Mouse (Mus musculus) forebrain, embryonic 14.5 days (tissue): ENCODE measurements around the gene Cant1. TPM values are rescaled to one million over a fixed set of nuclear protein-coding genes. Genes with fewer than 3 reads are reported as not detected.

ENCODE experiments used
- ATAC-seq: fragments of 200-750 bp; cut with Nextera tagmentation; 2 replicates; pipeline ENCODE4 v1.8.0; 2017; ENCODE audit warnings: mild to moderate bottlenecking, moderate library complexity
- DNase-seq: peaks from one replicate; pipeline ENCODE4 v3.0.0-alpha.2; 2015; ENCODE audit warnings: low spot score
- H3K27ac ChIP-seq: fragments of 300-500 bp; sonication (generic); 2 replicates; pipeline ENCODE4 v1.5.1; 2014; ENCODE audit warnings: low read depth, mild to moderate bottlenecking, control low read depth, low read length, moderate library complexity
- H3K27me3 ChIP-seq: fragments of 300-500 bp; sonication (generic); replicated peaks from 2 replicates; pipeline ENCODE4 v1.6.1; 2014; ENCODE audit warnings: low read length, control low read depth, mixed read lengths; ENCODE audit not compliant: control insufficient read depth, insufficient read depth
- H3K36me3 ChIP-seq: fragments of 300-500 bp; sonication (generic); 2 replicates; pipeline ENCODE4 v1.6.1; 2014; ENCODE audit warnings: low read length, control low read depth; ENCODE audit not compliant: control insufficient read depth, insufficient read depth
- H3K4me1 ChIP-seq: fragments of 300-500 bp; sonication (generic); 2 replicates; pipeline ENCODE4 v1.6.1; 2014; ENCODE audit warnings: antibody characterized with exemption, low read length, control low read depth; ENCODE audit not compliant: control insufficient read depth, insufficient read depth
- H3K4me2 ChIP-seq: fragments of 300-500 bp; sonication (generic); 2 replicates; pipeline ENCODE4 v1.6.1; 2014; ENCODE audit warnings: mild to moderate bottlenecking, control low read depth, low read length
- H3K4me3 ChIP-seq: fragments of 300-500 bp; sonication (generic); 2 replicates; pipeline ENCODE4 v1.5.1; 2014; ENCODE audit warnings: low read depth, low read length, control low read depth
- H3K9ac ChIP-seq: fragments of 300-500 bp; sonication (generic); 2 replicates; pipeline ENCODE4 v1.6.1; 2014; ENCODE audit warnings: mild to moderate bottlenecking, low read length, control low read depth, moderate library complexity
- H3K9me3 ChIP-seq: fragments of 300-500 bp; sonication (generic); replicated peaks from 2 replicates; pipeline ENCODE4 v1.6.1; 2016; ENCODE audit warnings: low read length, control low read depth, mixed read lengths; ENCODE audit not compliant: control insufficient read depth
- WGBS: fragments of 180-500 bp; shearing (Covaris S2); extraction: QIAGEN DNeasy Blood & Tissue Kit; methylation state at CpG from one replicate; pipeline ENCODE4 v1.1.7; 2014; 5-methylcytosine and 5-hydroxymethylcytosine counted together
- polyA plus RNA-seq: library from polyadenylated mRNA; unstranded; fragments of >200 nt; fragmentation: Nextera tagmentation; extraction: Ambion mirVana; gene quantifications from 2 replicates; pipeline ENCODE4 v1.2.1, GENCODE M21; 2014

The Cant1 gene
- polyA plus RNA-seq, 1 experiment from 2014 or later = 22.8 TPM

- Histone ChIP-seq H3K4me3 (no peak overlapping the region), H3K27me3 (no peaks in the 10 kb centered on the region), H3K36me3 (peaks cover 43% of the 10 kb centered on the region), H3K4me1 (no peaks in the 10 kb centered on the region), H3K4me2 (no peak overlapping the region), H3K9me3 (no peaks in the 10 kb centered on the region), H3K9ac (no peak overlapping the region), H3K27ac (no peak overlapping the region)
- 90% methylated on average over 5 of the region's 5 CpGs for WGBS
- DNase-seq (no peak), ATAC-seq (no peak)
Observed at GRCm38 (mm10) chr11:118406521-118406920, 12.4 kb downstream of the Cant1 start.

DNA sequence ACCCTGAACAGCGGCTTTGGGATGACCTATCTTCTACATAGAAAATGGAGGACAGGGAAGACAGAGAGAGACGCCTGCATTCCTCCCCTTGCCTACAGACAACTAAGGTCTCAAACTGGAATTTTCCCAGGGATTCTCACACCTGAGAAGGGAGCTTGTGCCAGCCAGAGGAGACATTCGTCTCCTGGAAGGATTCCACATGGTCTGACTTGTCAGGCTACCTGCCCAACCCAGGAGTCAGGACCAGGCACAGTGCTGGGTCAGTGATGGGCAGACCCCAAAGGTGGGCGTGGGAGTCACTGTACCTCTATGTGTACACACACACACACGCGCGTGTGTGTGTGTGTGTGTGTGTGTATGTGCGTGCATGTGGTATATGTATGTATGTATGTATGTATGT lies 13.6 kb downstream of the Cant1 start:
- H3K9ac ChIP-seq = no peak overlapping the region
- no peaks in the 10 kb centered on the region for H3K9me3 ChIP-seq
- no peak for ATAC-seq
- 96% methylated on average over 8 of the region's 8 CpGs for WGBS
- DNase-seq = no peak
- H3K4me2 ChIP-seq = no peak overlapping the region
- H3K27me3 ChIP-seq = no peaks in the 10 kb centered on the region
- peaks cover 33% of the 10 kb centered on the region for H3K36me3 ChIP-seq
- no peaks in the 10 kb centered on the region for H3K4me1 ChIP-seq
- no peak overlapping the region for H3K27ac ChIP-seq
- no peak overlapping the region for H3K4me3 ChIP-seq

DNA sequence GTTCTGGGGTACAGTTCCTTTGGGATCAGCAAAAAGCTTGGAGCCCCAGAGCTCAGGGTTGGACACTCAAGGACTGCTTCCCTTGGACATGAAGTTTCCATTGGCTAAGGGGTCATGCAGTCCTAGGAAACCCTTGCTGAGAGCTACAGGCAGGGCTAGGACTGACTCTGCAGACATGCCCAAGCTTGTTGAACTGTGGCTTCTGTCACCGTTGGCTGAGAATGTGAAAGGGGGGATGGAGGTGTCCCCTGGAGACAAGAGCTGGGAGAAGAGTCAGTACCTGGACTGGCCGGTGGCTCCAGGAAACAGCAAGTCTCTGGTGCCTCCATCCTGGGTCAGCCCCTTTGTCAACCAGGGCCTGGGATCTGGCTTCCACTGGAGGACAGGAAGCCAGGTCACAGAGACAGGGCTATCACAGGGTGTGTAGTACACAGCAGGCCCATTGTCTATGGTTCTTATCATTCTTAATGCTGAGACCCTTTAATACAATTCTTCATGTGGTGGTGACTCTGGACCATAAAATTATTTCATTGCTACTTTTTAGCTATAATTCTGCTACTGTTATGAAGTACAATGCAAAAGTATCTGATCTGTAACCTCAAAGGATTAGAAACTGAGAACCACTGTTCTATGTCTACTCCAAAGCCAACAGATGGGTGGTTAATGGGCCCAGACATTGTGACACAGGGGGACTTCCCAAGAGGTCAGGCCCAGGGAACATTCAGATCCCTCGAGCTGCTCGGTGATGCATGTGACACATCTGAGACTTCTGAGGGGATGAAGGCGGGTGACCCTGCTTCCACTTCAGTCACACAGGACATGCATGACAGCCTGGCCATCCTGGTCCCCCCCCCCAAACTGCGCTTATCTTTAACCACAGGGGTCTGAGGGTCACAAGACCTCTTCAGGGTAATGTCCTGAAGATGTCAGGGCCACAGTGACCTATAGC lies 14.7 kb downstream of the Cant1 start:
- H3K4me3 ChIP-seq = no peak overlapping the region
- no peak overlapping the region for H3K4me2 ChIP-seq
- H3K27me3 ChIP-seq = no peaks in the 10 kb centered on the region
- DNase-seq = no peak
- H3K9me3 ChIP-seq = no peaks in the 10 kb centered on the region
- H3K9ac ChIP-seq = no peak overlapping the region
- H3K4me1 ChIP-seq = no peaks in the 10 kb centered on the region
- ATAC-seq = no peak
- H3K36me3 ChIP-seq = peaks cover 26% of the 10 kb centered on the region
- no peak overlapping the region for H3K27ac ChIP-seq
- WGBS = 83% methylated on average over 6 of the region's 6 CpGs

GRCm38 (mm10) chr11:118403183-118403582 lies 15.7 kb downstream of the Cant1 start:
- WGBS = 92% methylated on average over 2 of the region's 2 CpGs
- Histone ChIP-seq H3K36me3 (peaks cover 21% of the 10 kb centered on the region), H3K9ac (no peak overlapping the region), H3K4me3 (no peak overlapping the region), H3K4me2 (no peak overlapping the region), H3K27ac (no peak overlapping the region), H3K27me3 (no peaks in the 10 kb centered on the region), H3K4me1 (no peaks in the 10 kb centered on the region), H3K9me3 (no peaks in the 10 kb centered on the region)
- DNase-seq (no peak), ATAC-seq (no peak)

DNA sequence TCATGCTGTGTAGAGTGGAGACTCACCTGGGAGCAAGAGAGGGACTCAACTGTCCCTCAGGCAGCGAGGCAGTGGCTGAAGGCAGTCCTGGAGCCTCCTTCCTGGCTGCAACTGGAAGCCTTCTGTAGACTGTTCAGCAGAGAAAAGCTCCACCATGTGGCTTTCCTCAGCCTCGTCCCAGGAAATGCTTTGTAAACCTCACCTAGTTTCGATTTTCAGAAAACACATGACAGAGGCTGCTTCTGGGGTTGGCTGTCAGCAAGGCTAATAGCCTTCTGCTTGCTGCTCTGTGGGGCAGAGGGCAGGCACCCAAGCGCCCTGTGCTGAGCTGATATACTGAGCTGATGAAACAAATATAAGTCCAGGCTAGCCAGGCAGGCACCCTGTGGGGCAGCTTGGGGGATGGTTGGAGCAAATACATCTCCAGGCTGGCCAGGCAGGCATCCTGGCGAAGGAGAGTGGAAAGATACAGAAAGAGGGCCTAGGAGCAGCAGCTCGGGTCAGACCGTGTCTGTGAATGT lies 17.1 kb downstream of the Cant1 start, which contains the start of gene Lgals3bp:
TSS of gene Lgals3bp (minus strand) at position 333 of the 521 bp plus-strand sequence.
- H3K36me3 ChIP-seq = peaks cover 7% of the 10 kb centered on the region
- H3K4me3 ChIP-seq = no peak within 1 kb of the TSS
- no peaks in the 10 kb centered on the region for H3K4me1 ChIP-seq
- ATAC-seq (no peak), DNase-seq (peak; percentile 39)
- no peak within 1 kb of the TSS for H3K4me2 ChIP-seq
- no peak within 1 kb of the TSS for H3K9ac ChIP-seq
- no peaks in the 10 kb centered on the region for H3K9me3 ChIP-seq
- WGBS = 56% methylated on average over 7 of the region's 7 CpGs
- H3K27me3 ChIP-seq = no peaks in the 10 kb centered on the region
- H3K27ac ChIP-seq = no peak within 1 kb of the TSS

DNA sequence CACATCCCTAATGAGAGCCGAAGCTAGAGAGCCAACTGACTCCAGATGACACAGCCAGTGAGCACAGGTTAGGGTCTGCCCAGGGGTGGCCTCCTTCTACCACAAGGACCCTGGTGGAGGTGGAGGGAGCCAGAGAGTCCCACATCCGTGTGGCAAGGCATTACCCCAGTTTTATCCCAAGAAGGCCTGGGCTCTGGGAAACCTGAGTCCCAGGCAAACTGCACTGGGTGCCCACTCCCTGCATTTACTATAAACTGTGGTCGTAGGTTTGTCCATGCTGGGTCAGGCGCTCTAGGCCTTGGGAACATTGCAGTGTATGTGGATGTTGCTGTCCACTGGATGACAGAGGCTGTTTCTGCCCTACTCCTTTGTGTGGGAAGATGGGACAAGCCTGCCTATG lies 17.7 kb downstream of the Cant1 start:
- Histone ChIP-seq H3K4me2 (no peak overlapping the region), H3K9me3 (no peaks in the 10 kb centered on the region), H3K4me3 (no peak overlapping the region), H3K36me3 (peaks cover under 1% of the 10 kb centered on the region), H3K9ac (no peak overlapping the region), H3K27me3 (no peaks in the 10 kb centered on the region), H3K4me1 (no peaks in the 10 kb centered on the region), H3K27ac (no peak overlapping the region)
- DNase-seq = no peak
- 79% methylated on average over 4 of the region's 4 CpGs for WGBS
- ATAC-seq = no peak

GRCm38 (mm10) chr11:118400566-118400936 lies 18.3 kb downstream of the Cant1 start:
- H3K9ac ChIP-seq = no peak overlapping the region
- ATAC-seq = no peak
- no peak overlapping the region for H3K27ac ChIP-seq
- no peak overlapping the region for H3K4me3 ChIP-seq
- DNase-seq = no peak
- no peaks in the 10 kb centered on the region for H3K36me3 ChIP-seq
- WGBS = 68% methylated on average over 6 of the region's 6 CpGs
- no peak overlapping the region for H3K4me2 ChIP-seq
- no peaks in the 10 kb centered on the region for H3K9me3 ChIP-seq
- no peaks in the 10 kb centered on the region for H3K27me3 ChIP-seq
- no peaks in the 10 kb centered on the region for H3K4me1 ChIP-seq

DNA sequence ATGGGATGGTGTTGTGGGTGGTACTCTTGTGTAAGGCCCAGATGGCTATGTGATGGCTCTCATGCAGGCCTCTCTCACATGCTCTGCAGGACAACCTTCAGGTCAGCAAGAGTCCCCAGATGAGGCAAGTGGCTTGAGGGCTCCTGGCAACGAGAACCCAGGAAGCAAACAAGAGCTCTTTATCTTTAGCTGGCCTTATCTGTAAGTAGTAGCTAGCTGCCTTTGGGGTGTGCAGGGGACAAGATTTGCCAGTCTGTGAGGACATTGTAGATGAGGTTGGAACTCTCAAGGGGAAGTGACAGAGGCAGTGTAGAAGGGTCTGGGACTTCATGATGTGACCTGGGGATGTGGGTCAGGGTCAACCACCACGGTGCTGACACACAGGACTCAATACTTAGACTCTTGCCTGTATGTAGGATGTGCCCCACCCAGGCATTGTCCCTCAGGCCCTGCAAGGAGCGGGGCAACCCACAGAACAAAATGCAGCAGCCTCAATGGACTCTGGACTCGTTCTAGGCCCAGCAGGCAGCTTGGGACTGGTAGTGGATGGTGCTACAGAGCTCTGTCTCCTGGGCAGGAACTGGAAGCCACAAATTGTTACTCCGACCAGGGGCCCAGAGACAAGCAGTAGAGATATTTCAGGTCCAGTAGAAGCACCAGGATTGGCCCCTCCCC lies 18.9 kb downstream of the Cant1 start:
- ATAC-seq (no peak), DNase-seq (no peak)
- 77% methylated on average over 5 of the region's 5 CpGs for WGBS
- H3K4me2 ChIP-seq = no peak overlapping the region
- no peaks in the 10 kb centered on the region for H3K9me3 ChIP-seq
- no peaks in the 10 kb centered on the region for H3K36me3 ChIP-seq
- no peaks in the 10 kb centered on the region for H3K4me1 ChIP-seq
- no peak overlapping the region for H3K4me3 ChIP-seq
- H3K9ac ChIP-seq = no peak overlapping the region
- H3K27ac ChIP-seq = no peak overlapping the region
- H3K27me3 ChIP-seq = no peaks in the 10 kb centered on the region
